Mouse (Mus musculus): Measurements from ENCODE around the gene Apeh. TPM values are rescaled to one million over a fixed set of nuclear protein-coding genes. Genes with fewer than 3 reads are reported as not detected.
"Not testable (repeated sequence)": the region's sequence is repeated elsewhere in the genome, so short reads cannot be mapped to it uniquely, and the experiment has no call there.

Apeh gene
- polyA plus RNA-seq (2012; rRNA removed) = 64.7 and 74.8 TPM in 2 replicates

GRCm38 (mm10) chr9:108094184-108094941 is at the start of gene Apeh:
Apeh (minus strand) TSS chr9:108094606.
- peak; percentile 96 for DNase-seq
- WGBS = 2% methylated on average over 52 of the region's 52 CpGs
- H3K4me1 ChIP-seq (ENCODE audit: control insufficient read depth, insufficient read depth, low read length) = peaks cover 4% of the 10 kb centered on the region
- peak within 1 kb of the TSS; percentile 82 for H3K4me3 ChIP-seq (replicated peaks; ENCODE audit: extremely low read depth, low read depth, low read length)
- TF ChIP-seq CTCF (IDR thresholded peaks at IDR 0.05; ENCODE audit: insufficient read depth, low read length) (no peak), POLR2A (IDR thresholded peaks at IDR 0.05; ENCODE audit: borderline replicate concordance, extremely low read depth, low read depth, low read length) (peak; percentile 34; the same call in 1 of the 2 replicates)

GRCm38 (mm10) chr9:108143470-108143869 is 49.1 kb upstream of the Apeh start:
- Histone ChIP-seq H3K4me1 (ENCODE audit: control insufficient read depth, insufficient read depth, low read length) (no peaks in the 10 kb centered on the region; the same call in 1 of the 2 replicates), H3K4me3 (replicated peaks; ENCODE audit: extremely low read depth, low read depth, low read length) (no peak overlapping the region)
- DNase-seq = no peak
- TF ChIP-seq CTCF (IDR thresholded peaks at IDR 0.05; ENCODE audit: insufficient read depth, low read length) (no peak), POLR2A (IDR thresholded peaks at IDR 0.05; ENCODE audit: borderline replicate concordance, extremely low read depth, low read depth, low read length) (no peak)
- 89% methylated on average over 2 of the region's 2 CpGs for WGBS

- no peaks in the 10 kb centered on the region; the same call in 1 of the 2 replicates for H3K4me1 ChIP-seq (ENCODE audit: control insufficient read depth, insufficient read depth, low read length)
- TF ChIP-seq CTCF (IDR thresholded peaks at IDR 0.05; ENCODE audit: insufficient read depth, low read length) = no peak
- TF ChIP-seq POLR2A (IDR thresholded peaks at IDR 0.05; ENCODE audit: borderline replicate concordance, extremely low read depth, low read depth, low read length) = no peak
- WGBS = 72% methylated on average over 10 of the region's 10 CpGs
- no peak for DNase-seq
- no peak overlapping the region for H3K4me3 ChIP-seq (replicated peaks; ENCODE audit: extremely low read depth, low read depth, low read length)
These were observed 47.0 kb upstream of the Apeh start for GRCm38 (mm10) chr9:108141387-108141786.

GRCm38 (mm10) chr9:108139963-108140695 is 45.7 kb upstream of the Apeh start:
- TF ChIP-seq CTCF (IDR thresholded peaks at IDR 0.05; ENCODE audit: insufficient read depth, low read length) (0 out of 2 replicates have a peak, but pooled peaks have one; percentile 14), POLR2A (IDR thresholded peaks at IDR 0.05; ENCODE audit: borderline replicate concordance, extremely low read depth, low read depth, low read length) (no peak)
- DNase-seq = no peak
- Histone ChIP-seq H3K4me1 (ENCODE audit: control insufficient read depth, insufficient read depth, low read length) (no peaks in the 10 kb centered on the region; the same call in 1 of the 2 replicates), H3K4me3 (replicated peaks; ENCODE audit: extremely low read depth, low read depth, low read length) (no peak overlapping the region)
- WGBS = 71% methylated on average over 7 of the region's 7 CpGs

GRCm38 (mm10) chr9:108139169-108139962 is 45.0 kb upstream of the Apeh start:
- 81% methylated on average over 17 of the region's 17 CpGs for WGBS
- H3K4me1 ChIP-seq (ENCODE audit: control insufficient read depth, insufficient read depth, low read length) = no peaks in the 10 kb centered on the region
- DNase-seq = no peak
- TF ChIP-seq CTCF (IDR thresholded peaks at IDR 0.05; ENCODE audit: insufficient read depth, low read length) = no peak
- TF ChIP-seq POLR2A (IDR thresholded peaks at IDR 0.05; ENCODE audit: borderline replicate concordance, extremely low read depth, low read depth, low read length) = no peak
- no peak overlapping the region for H3K4me3 ChIP-seq (replicated peaks; ENCODE audit: extremely low read depth, low read depth, low read length)

GRCm38 (mm10) chr9:108138118-108138517 is 43.7 kb upstream of the Apeh start:
- TF ChIP-seq CTCF (IDR thresholded peaks at IDR 0.05; ENCODE audit: insufficient read depth, low read length) (no peak), POLR2A (IDR thresholded peaks at IDR 0.05; ENCODE audit: borderline replicate concordance, extremely low read depth, low read depth, low read length) (no peak)
- Histone ChIP-seq H3K4me3 (replicated peaks; ENCODE audit: extremely low read depth, low read depth, low read length) (no peak overlapping the region), H3K4me1 (ENCODE audit: control insufficient read depth, insufficient read depth, low read length) (no peaks in the 10 kb centered on the region)
- WGBS = 78% methylated on average over 6 of the region's 6 CpGs
- no peak for DNase-seq

- Histone ChIP-seq H3K4me1 (ENCODE audit: control insufficient read depth, insufficient read depth, low read length) (no peaks in the 10 kb centered on the region), H3K4me3 (replicated peaks; ENCODE audit: extremely low read depth, low read depth, low read length) (no peak overlapping the region)
- TF ChIP-seq CTCF (IDR thresholded peaks at IDR 0.05; ENCODE audit: insufficient read depth, low read length) = no peak
- no peak for TF ChIP-seq POLR2A (IDR thresholded peaks at IDR 0.05; ENCODE audit: borderline replicate concordance, extremely low read depth, low read depth, low read length)
- no peak for DNase-seq
- WGBS = 28% methylated on average over 17 of the region's 17 CpGs
These were observed 43.1 kb upstream of the Apeh start for GRCm38 (mm10) chr9:108137523-108137922.

- no peak for DNase-seq
- H3K4me3 ChIP-seq (replicated peaks; ENCODE audit: extremely low read depth, low read depth, low read length) = no peak overlapping the region
- no peaks in the 10 kb centered on the region for H3K4me1 ChIP-seq (ENCODE audit: control insufficient read depth, insufficient read depth, low read length)
- TF ChIP-seq POLR2A (IDR thresholded peaks at IDR 0.05; ENCODE audit: borderline replicate concordance, extremely low read depth, low read depth, low read length) = no peak
- WGBS = 60% methylated on average over 6 of the region's 6 CpGs
These were observed 42.6 kb upstream of the Apeh start for GRCm38 (mm10) chr9:108136930-108137462.

GRCm38 (mm10) chr9:108136225-108136624 is 41.8 kb upstream of the Apeh start:
- DNase-seq = no peak
- TF ChIP-seq CTCF (IDR thresholded peaks at IDR 0.05; ENCODE audit: insufficient read depth, low read length) (0 out of 2 replicates have a peak, but pooled peaks have one; percentile 7), POLR2A (IDR thresholded peaks at IDR 0.05; ENCODE audit: borderline replicate concordance, extremely low read depth, low read depth, low read length) (no peak)
- 53% methylated on average over 1 of the region's 1 CpGs for WGBS

GRCm38 (mm10) chr9:108135679-108136078 is 41.3 kb upstream of the Apeh start:
- DNase-seq; H3K4me3 ChIP-seq (replicated peaks; ENCODE audit: extremely low read depth, low read depth, low read length); H3K4me1 ChIP-seq (ENCODE audit: control insufficient read depth, insufficient read depth, low read length): not testable (repeated sequence)
- WGBS = 87% methylated on average over 3 of the region's 3 CpGs

More at GRCm38 (mm10) chr9:108136225-108136624, 41.8 kb upstream of the Apeh start:
- Histone ChIP-seq H3K4me3 (replicated peaks; ENCODE audit: extremely low read depth, low read depth, low read length) (no peak overlapping the region), H3K4me1 (ENCODE audit: control insufficient read depth, insufficient read depth, low read length) (no peaks in the 10 kb centered on the region)

Measured in lung, adult 2 months (tissue).